In genomic region chr1:183150379-183150840, GRCm38 (mm10) we compare ENCODE assay signal across 13 mouse cellular contexts.
DNase-seq lines count a peak whose midpoint lies in the region; ATAC-seq and TF ChIP-seq lines count a peak whose summit lies in the region.
"Had no signal": no experiment of that assay in that cellular context is flagged by ENCODE, and none has a peak within 500 bp of the region (broad histone marks: within the 10 kb centered on the region; RNA-seq: fewer than 3 reads in every experiment).

No protein-coding gene starts in this region.

- H3K36me3 ChIP-seq in intestine, embryonic 16.5 days (ENCODE audit: control insufficient read depth, insufficient read depth, low read length): no peaks in the 10 kb centered on the region
- no peaks in the 10 kb centered on the region for H3K36me3 ChIP-seq in intestine, postnatal 0 days (ENCODE audit: control insufficient read depth, insufficient read depth)
- H3K36me3 ChIP-seq in embryonic facial prominence, embryonic 10.5 days (replicated peaks): no peaks in the 10 kb centered on the region
- H3K36me3 ChIP-seq in hindbrain, embryonic 13.5 days: no peaks in the 10 kb centered on the region
- H3K36me3 ChIP-seq in midbrain, postnatal 0 days (ENCODE audit: insufficient read depth, low read length): no peaks in the 10 kb centered on the region
- H3K36me3 ChIP-seq in lung, postnatal 0 days (ENCODE audit: insufficient read depth, low read length): no peaks in the 10 kb centered on the region

- TF ChIP-seq EP300 in lung, postnatal 0 days (IDR thresholded peaks at IDR 0.05): no peak

- no peak for DNase-seq in embryonic facial prominence, embryonic 10.5 days (ENCODE audit: low spot score)
- peak; percentile 26 for DNase-seq in midbrain, postnatal 0 days (ENCODE audit: low spot score)
- no peak for DNase-seq in Muller cell, postnatal 12 days (ENCODE audit: inconsistent ontology term)
- no peak for DNase-seq in lung, postnatal 0 days (ENCODE audit: low spot score)
- no peak for DNase-seq in adrenal gland, postnatal 25 days
- DNase-seq: cerebellum, adult 9-10 months; kidney, postnatal 25 days; left cerebral cortex, postnatal 4 days; lung, embryonic 14.5 days; thymus, postnatal 36 days had no signal

- no peaks in the 10 kb centered on the region for H3K27me3 ChIP-seq in intestine, embryonic 16.5 days (replicated peaks; ENCODE audit: control insufficient read depth, insufficient read depth, low read length)
- no peaks in the 10 kb centered on the region for H3K27me3 ChIP-seq in intestine, postnatal 0 days (replicated peaks; ENCODE audit: control insufficient read depth, insufficient read depth, low read length)
- peaks cover 32% of the 10 kb centered on the region for H3K27me3 ChIP-seq in embryonic facial prominence, embryonic 10.5 days (replicated peaks; ENCODE audit: low read depth, poor library complexity, severe bottlenecking)
- no peaks in the 10 kb centered on the region for H3K27me3 ChIP-seq in hindbrain, embryonic 13.5 days
- H3K27me3 ChIP-seq in midbrain, postnatal 0 days (ENCODE audit: insufficient read depth, low read length): no peaks in the 10 kb centered on the region
- no peaks in the 10 kb centered on the region for H3K27me3 ChIP-seq in lung, postnatal 0 days (replicated peaks; ENCODE audit: insufficient read depth, low read length)

- H3K4me1 ChIP-seq in intestine, embryonic 16.5 days (ENCODE audit: control insufficient read depth, insufficient read depth, low read length): peaks cover 35% of the 10 kb centered on the region
- H3K4me1 ChIP-seq in intestine, postnatal 0 days (replicated peaks; ENCODE audit: control insufficient read depth, insufficient read depth, low read length): 0 out of 2 replicates have a peak, but pooled peaks cover 6% of the 10 kb centered on the region
- peaks cover 71% of the 10 kb centered on the region for H3K4me1 ChIP-seq in embryonic facial prominence, embryonic 10.5 days
- H3K4me1 ChIP-seq in hindbrain, embryonic 13.5 days (replicated peaks): peaks cover 50% of the 10 kb centered on the region
- peaks cover 6% of the 10 kb centered on the region; the same call in 1 of the 2 replicates for H3K4me1 ChIP-seq in midbrain, postnatal 0 days (ENCODE audit: insufficient read depth, low read length)
- no peaks in the 10 kb centered on the region for H3K4me1 ChIP-seq in lung, postnatal 0 days (ENCODE audit: insufficient read depth, low read depth, low read length)

- ATAC-seq in intestine, embryonic 16.5 days: 0 out of 2 replicates have a peak, but pooled peaks have one; percentile 18
- no peak for ATAC-seq in intestine, postnatal 0 days
- peak; percentile 67 for ATAC-seq in hindbrain, embryonic 13.5 days (ENCODE audit: low FRiP score)
- ATAC-seq in midbrain, postnatal 0 days (ENCODE audit: low FRiP score): peak; percentile 27; the same call in 1 of the 2 replicates
- ATAC-seq in lung, postnatal 0 days: no peak

- no peak overlapping the region for H3K4me3 ChIP-seq in intestine, embryonic 16.5 days (ENCODE audit: low read length)
- H3K4me3 ChIP-seq in intestine, postnatal 0 days (ENCODE audit: low read depth, low read length): no peak overlapping the region
- H3K4me3 ChIP-seq in embryonic facial prominence, embryonic 10.5 days: no peak overlapping the region
- no peak overlapping the region for H3K4me3 ChIP-seq in hindbrain, embryonic 13.5 days
- H3K4me3 ChIP-seq in midbrain, postnatal 0 days (ENCODE audit: low read depth, low read length): no peak overlapping the region
- no peak overlapping the region for H3K4me3 ChIP-seq in lung, postnatal 0 days (ENCODE audit: low read depth, low read length)

- no peak overlapping the region for H3K9ac ChIP-seq in intestine, embryonic 16.5 days (ENCODE audit: low read depth, low read length)
- no peak overlapping the region for H3K9ac ChIP-seq in intestine, postnatal 0 days (ENCODE audit: low read depth, low read length)
- H3K9ac ChIP-seq in hindbrain, embryonic 13.5 days: no peak overlapping the region
- no peak overlapping the region for H3K9ac ChIP-seq in midbrain, postnatal 0 days (replicated peaks; ENCODE audit: low read length, poor library complexity, severe bottlenecking)
- H3K9ac ChIP-seq in lung, postnatal 0 days (replicated peaks; ENCODE audit: low read depth): no peak overlapping the region
- H3K9ac ChIP-seq: lung, embryonic 14.5 days had no signal

- WGBS in intestine, embryonic 16.5 days: 40% methylated on average over 12 of the region's 12 CpGs
- 61% methylated on average over 12 of the region's 12 CpGs for WGBS in intestine, postnatal 0 days
- WGBS in embryonic facial prominence, embryonic 10.5 days: 60% methylated on average over 12 of the region's 12 CpGs
- WGBS in hindbrain, embryonic 13.5 days: 16% methylated on average over 12 of the region's 12 CpGs
- WGBS in midbrain, postnatal 0 days: 23% methylated on average over 12 of the region's 12 CpGs
- WGBS in lung, postnatal 0 days: 56% methylated on average over 12 of the region's 12 CpGs

- TF ChIP-seq CTCF in intestine, postnatal 0 days (IDR thresholded peaks at IDR 0.05; ENCODE audit: low read depth): no peak
- no peak for TF ChIP-seq CTCF in midbrain, postnatal 0 days (IDR thresholded peaks at IDR 0.05)
- no peak for TF ChIP-seq CTCF in lung, postnatal 0 days (IDR thresholded peaks at IDR 0.05)

- no peak overlapping the region for H3K4me2 ChIP-seq in intestine, embryonic 16.5 days (ENCODE audit: low read depth, low read length)
- no peak overlapping the region for H3K4me2 ChIP-seq in intestine, postnatal 0 days (replicated peaks; ENCODE audit: low read depth)
- H3K4me2 ChIP-seq in hindbrain, embryonic 13.5 days: no peak overlapping the region
- H3K4me2 ChIP-seq in midbrain, postnatal 0 days (ENCODE audit: low read depth, low read length, poor library complexity, severe bottlenecking): peak overlapping the region; percentile 16; the same call in 1 of the 2 replicates
- no peak overlapping the region for H3K4me2 ChIP-seq in lung, postnatal 0 days (replicated peaks; ENCODE audit: low read depth, low read length)
- H3K4me2 ChIP-seq: lung, embryonic 14.5 days had no signal

- H3K27ac ChIP-seq in intestine, embryonic 16.5 days (ENCODE audit: low read length): no peak overlapping the region
- H3K27ac ChIP-seq in intestine, postnatal 0 days (ENCODE audit: low read depth, low read length): no peak overlapping the region
- peak overlapping the region; percentile 48; the same call in 1 of the 2 replicates for H3K27ac ChIP-seq in embryonic facial prominence, embryonic 10.5 days (replicated peaks)
- peak overlapping the region; percentile 67 for H3K27ac ChIP-seq in hindbrain, embryonic 13.5 days
- no peak overlapping the region for H3K27ac ChIP-seq in midbrain, postnatal 0 days (ENCODE audit: low read depth, low read length)
- H3K27ac ChIP-seq in lung, postnatal 0 days (ENCODE audit: low read length): no peak overlapping the region

- no peaks in the 10 kb centered on the region for H3K9me3 ChIP-seq in intestine, embryonic 16.5 days (ENCODE audit: control insufficient read depth, low read length)
- H3K9me3 ChIP-seq in intestine, postnatal 0 days (ENCODE audit: control insufficient read depth): no peaks in the 10 kb centered on the region
- H3K9me3 ChIP-seq in embryonic facial prominence, embryonic 10.5 days: no peaks in the 10 kb centered on the region
- H3K9me3 ChIP-seq in hindbrain, embryonic 13.5 days: no peaks in the 10 kb centered on the region
- no peaks in the 10 kb centered on the region for H3K9me3 ChIP-seq in midbrain, postnatal 0 days (ENCODE audit: low read length)
- no peaks in the 10 kb centered on the region for H3K9me3 ChIP-seq in lung, postnatal 0 days (ENCODE audit: low read length)

Comparison
In these comparisons a context has a peak if more than half of its experiments do, and no peak if none do; other contexts are left out.
1. ATAC-seq: peak in intestine, embryonic 16.5 days (single experiment), hindbrain, embryonic 13.5 days (single experiment) and midbrain, postnatal 0 days (single experiment); none in intestine, postnatal 0 days (single experiment) and lung, postnatal 0 days (single experiment).
2. H3K27ac ChIP-seq: peak in embryonic facial prominence, embryonic 10.5 days (single experiment) and hindbrain, embryonic 13.5 days (single experiment); none in intestine, embryonic 16.5 days (single experiment), intestine, postnatal 0 days (single experiment), midbrain, postnatal 0 days (single experiment) and lung, postnatal 0 days (single experiment).